Mouse (Mus musculus) hindbrain, embryonic 12.5 days (tissue): ENCODE results near the gene Pmch. TPM values are rescaled to one million over a fixed set of nuclear protein-coding genes. Genes with fewer than 3 reads are reported as not detected.

Source experiments
- polyA plus RNA-seq: library from polyadenylated mRNA; unstranded; fragments of >200 nt; fragmentation: Nextera tagmentation; extraction: Ambion mirVana; gene quantifications from 2 replicates; pipeline ENCODE4 v1.2.1, GENCODE M21; 2016

The Pmch gene
- polyA plus RNA-seq, 1 experiment from 2014 or later: 0.89 TPM

Other genes with a start within 250 kb of the Pmch start
- gene Igf1, start 232.8 kb upstream of the Pmch start, polyA plus RNA-seq: 21.3 and 32.7 TPM in 2 replicates
- gene Parpbp, start 55.9 kb downstream of the Pmch start, polyA plus RNA-seq: 9.5 and 10.5 TPM in 2 replicates
- gene Nup37, start 55.9 kb downstream of the Pmch start, polyA plus RNA-seq: 58.2 and 63.2 TPM in 2 replicates
- 43.3 and 45.8 TPM in 2 replicates for gene Washc3, start 110.0 kb downstream of the Pmch start, polyA plus RNA-seq